Mouse (Mus musculus): ENCODE measurements at regions not wholly inside any gene's neighbourhood (a gene's known extent, or its start where the extent isn't known, plus 50 kb on each side); places are given as distances from the start of the nearest gene placed in this dataset.
A peak's percentile ranks its signal among the peaks of the same experiment; 100 is the strongest.

DNA sequence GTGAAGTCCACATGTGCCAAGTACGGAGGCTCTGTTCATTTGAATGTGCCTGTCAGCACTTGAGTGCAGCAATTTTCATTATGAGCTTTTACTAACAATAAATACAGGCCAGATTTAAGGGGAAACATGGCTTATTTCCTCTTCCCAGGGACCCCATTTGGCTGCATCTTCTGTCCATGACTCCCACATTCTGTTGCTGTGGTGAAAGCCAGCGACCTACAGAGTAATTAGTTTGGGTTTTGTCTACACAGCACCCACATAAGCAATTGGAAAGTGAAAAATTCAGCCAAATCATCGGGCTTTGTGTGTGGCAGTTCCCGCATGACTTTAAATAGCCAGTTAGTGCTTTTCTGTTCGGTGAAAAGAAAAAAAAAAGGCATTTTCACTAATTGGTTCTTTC, 76.7 kb upstream of the Sp4 start:
- H3K9ac ChIP-seq (ENCODE audit: control insufficient read depth, low read depth, low read length, poor library complexity, severe bottlenecking): no peak overlapping the region
- no peaks in the 10 kb centered on the region for H3K27me3 ChIP-seq (ENCODE audit: control insufficient read depth in 1 of 2, insufficient read depth in 2 of 2, low read length in 2 of 2)
- no peaks in the 10 kb centered on the region for H3K79me2 ChIP-seq (ENCODE audit: control insufficient read depth, insufficient read depth, low read length, poor library complexity)
- H3K27ac ChIP-seq (ENCODE audit: control insufficient read depth, low read depth, low read length): no peak overlapping the region
- H3K36me3 ChIP-seq (ENCODE audit: control insufficient read depth in 1 of 2, insufficient read depth in 2 of 2, low read length in 2 of 2): peaks cover 0 to 2% of the 10 kb centered on the region in 2 experiments; a peak in 1 of 4 replicates
- peaks cover 0 to 6% of the 10 kb centered on the region in 2 experiments; a peak in 1 of 4 replicates for H3K4me1 ChIP-seq (ENCODE audit: control insufficient read depth in 1 of 2, insufficient read depth in 2 of 2, low read length in 2 of 2)
- TF ChIP-seq MXI1 (IDR thresholded peaks at IDR 0.05; ENCODE audit: low read depth, low read length) (no peak), USF1 (IDR thresholded peaks at IDR 0.05; ENCODE audit: low read depth, low read length) (no peak), MAZ (IDR thresholded peaks at IDR 0.05; ENCODE audit: low read depth, low read length) (no peak), TAL1 (IDR thresholded peaks at IDR 0.05; ENCODE audit: low read length) (no peak), NELFE (IDR thresholded peaks at IDR 0.05; ENCODE audit: low read depth, low read length) (no peak), MAFK (IDR thresholded peaks at IDR 0.05; ENCODE audit: borderline replicate concordance, low read depth, low read length) (no peak), SIN3A (IDR thresholded peaks at IDR 0.05; ENCODE audit: low read length) (no peak), TCF12 (IDR thresholded peaks at IDR 0.05; ENCODE audit: low read depth, low read length) (no peak), NRF1 (IDR thresholded peaks at IDR 0.05; ENCODE audit: insufficient read depth, low read depth, low read length, poor library complexity, severe bottlenecking) (no peak)
- H3K9me3 ChIP-seq (replicated peaks; ENCODE audit: insufficient read depth, low read length): no peaks in the 10 kb centered on the region
- H3K4me3 ChIP-seq (ENCODE audit: control insufficient read depth in 1 of 2, insufficient read depth in 1 of 2, low read depth in 2 of 2, low read length in 2 of 2): no peak overlapping the region
- peak; percentile 2 for DNase-seq (ENCODE audit: low read depth, low spot score)

DNA sequence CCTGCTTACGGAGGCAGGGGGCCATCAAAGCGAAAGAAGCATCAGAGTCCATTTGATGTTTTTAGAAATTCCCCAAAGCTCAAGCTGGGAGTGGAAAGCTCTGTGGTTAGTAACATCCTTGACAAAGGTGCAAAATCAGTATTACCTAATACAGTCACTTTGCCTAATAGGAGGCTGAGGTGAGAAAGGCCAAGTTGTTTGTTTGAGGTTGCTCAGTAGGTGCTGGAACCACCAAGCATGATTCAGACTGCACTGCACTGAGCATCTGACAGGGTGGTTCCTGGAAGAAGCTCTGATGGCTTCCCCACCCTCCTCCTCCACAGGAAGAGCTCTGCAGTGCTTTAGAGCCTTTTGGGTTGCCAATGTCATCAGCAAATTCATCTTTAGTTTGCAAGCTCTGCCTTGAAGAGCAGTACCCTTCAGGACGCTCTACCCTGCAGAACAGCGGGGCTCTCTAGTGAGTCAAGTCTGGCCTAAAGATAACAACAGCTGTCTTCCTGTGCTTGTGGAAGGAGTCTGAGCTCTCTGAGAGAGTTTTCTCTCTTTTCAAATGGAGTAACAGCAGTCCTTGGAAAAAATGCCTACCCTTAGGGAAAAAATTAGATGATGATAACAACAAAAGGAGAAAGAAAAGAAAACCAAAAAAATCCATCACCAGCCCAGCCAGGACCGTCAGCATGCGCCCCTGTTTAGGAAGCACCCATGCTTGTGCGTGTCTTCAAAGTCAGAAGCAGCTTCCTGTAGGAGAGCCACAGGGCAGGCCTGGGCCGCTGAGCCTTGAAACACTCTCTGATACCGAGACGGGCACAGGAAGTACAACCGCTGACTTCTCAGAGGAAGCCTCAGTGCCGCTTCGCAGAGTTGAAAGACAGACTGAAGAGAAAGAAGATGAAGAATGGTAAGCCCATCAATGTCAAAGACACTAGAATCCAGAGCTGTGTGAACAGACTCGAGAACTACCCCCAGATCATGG, 75.6 kb upstream of the Sp4 start:
- no peak overlapping the region for H3K4me3 ChIP-seq (ENCODE audit: control insufficient read depth in 1 of 2, insufficient read depth in 1 of 2, low read depth in 2 of 2, low read length in 2 of 2)
- peaks cover 0 to 3% of the 10 kb centered on the region in 2 experiments; a peak in 1 of 4 replicates for H3K36me3 ChIP-seq (ENCODE audit: control insufficient read depth in 1 of 2, insufficient read depth in 2 of 2, low read length in 2 of 2)
- no peak overlapping the region for H3K27ac ChIP-seq (ENCODE audit: control insufficient read depth, low read depth, low read length)
- H3K9ac ChIP-seq (ENCODE audit: control insufficient read depth, low read depth, low read length, poor library complexity, severe bottlenecking): no peak overlapping the region
- H3K27me3 ChIP-seq (ENCODE audit: control insufficient read depth in 1 of 2, insufficient read depth in 2 of 2, low read length in 2 of 2): no peaks in the 10 kb centered on the region
- H3K4me1 ChIP-seq (ENCODE audit: control insufficient read depth in 1 of 2, insufficient read depth in 2 of 2, low read length in 2 of 2): peaks cover 0 to 6% of the 10 kb centered on the region in 2 experiments; a peak in 1 of 4 replicates
- no peaks in the 10 kb centered on the region for H3K79me2 ChIP-seq (ENCODE audit: control insufficient read depth, insufficient read depth, low read length, poor library complexity)
- TF ChIP-seq MAZ (IDR thresholded peaks at IDR 0.05; ENCODE audit: low read depth, low read length) (peak; percentile 14; the same call in 1 of the 2 replicates), RCOR1 (IDR thresholded peaks at IDR 0.05; ENCODE audit: low read depth, low read length) (no peak), GATA1 (IDR thresholded peaks at IDR 0.05; ENCODE audit: low read depth, low read length) (peak; percentile 58)
- no peaks in the 10 kb centered on the region for H3K9me3 ChIP-seq (replicated peaks; ENCODE audit: insufficient read depth, low read length)
- peak; percentile 37 for DNase-seq (ENCODE audit: low read depth, low spot score)

DNA sequence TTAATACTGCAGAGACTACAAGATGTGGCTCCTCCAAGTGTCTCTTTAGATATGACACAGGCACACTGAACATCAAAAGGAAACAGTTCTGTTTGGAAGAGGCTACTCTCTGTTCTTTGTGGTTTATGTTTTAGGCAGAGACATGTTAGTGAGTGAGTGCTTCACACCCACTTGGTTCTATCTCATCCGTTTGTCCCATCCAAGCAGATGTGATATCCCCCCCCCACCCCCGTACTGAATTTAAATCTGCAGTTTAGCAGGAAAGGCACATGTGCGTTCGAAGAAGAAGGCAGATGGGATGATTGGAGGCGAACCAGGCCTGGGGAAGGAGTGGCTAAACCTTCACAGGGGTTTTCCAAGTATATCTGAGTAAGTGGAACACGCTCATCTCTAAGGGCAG, 72.0 kb upstream of the Sp4 start:
- DNase-seq (ENCODE audit: low read depth, low spot score): peak; percentile 47
- Histone ChIP-seq H3K27me3 (ENCODE audit: control insufficient read depth in 1 of 2, insufficient read depth in 2 of 2, low read length in 2 of 2) (no peaks in the 10 kb centered on the region), H3K9ac (ENCODE audit: control insufficient read depth, low read depth, low read length, poor library complexity, severe bottlenecking) (no peak overlapping the region), H3K9me3 (replicated peaks; ENCODE audit: insufficient read depth, low read length) (no peaks in the 10 kb centered on the region), H3K36me3 (ENCODE audit: control insufficient read depth in 1 of 2, insufficient read depth in 2 of 2, low read length in 2 of 2) (peaks cover 0 to 3% of the 10 kb centered on the region in 2 experiments; a peak in 1 of 4 replicates), H3K4me3 (ENCODE audit: control insufficient read depth in 1 of 2, insufficient read depth in 1 of 2, low read depth in 2 of 2, low read length in 2 of 2) (no peak overlapping the region), H3K27ac (ENCODE audit: control insufficient read depth, low read depth, low read length) (peak overlapping the region; percentile 13; the same call in 1 of the 2 replicates), H3K4me1 (ENCODE audit: control insufficient read depth in 1 of 2, insufficient read depth in 2 of 2, low read length in 2 of 2) (peaks cover 0 to 6% of the 10 kb centered on the region in 2 experiments; a peak in 1 of 4 replicates), H3K79me2 (ENCODE audit: control insufficient read depth, insufficient read depth, low read length, poor library complexity) (no peaks in the 10 kb centered on the region)
- TF ChIP-seq NRF1 (IDR thresholded peaks at IDR 0.05; ENCODE audit: insufficient read depth, low read depth, low read length, poor library complexity, severe bottlenecking): no peak
- TF ChIP-seq EP300 (IDR thresholded peaks at IDR 0.05; ENCODE audit: low read depth in 1 of 2, low read length in 2 of 2): peak; percentile 45 to 79; a peak in 3 of 4 replicates
- TF ChIP-seq MYB (IDR thresholded peaks at IDR 0.05; ENCODE audit: low read depth, low read length): peak; percentile 42; the same call in 1 of the 2 replicates
- no peak for TF ChIP-seq MEF2A (IDR thresholded peaks at IDR 0.05; ENCODE audit: extremely low read depth, insufficient replicate concordance, low read depth, low read length, poor library complexity, severe bottlenecking)
- 0 out of 2 replicates have a peak, but pooled peaks have one; percentile 10 for TF ChIP-seq GATA1 (IDR thresholded peaks at IDR 0.05; ENCODE audit: low read depth, low read length)
- 0 out of 2 replicates have a peak, but pooled peaks have one; percentile 53 for TF ChIP-seq RCOR1 (IDR thresholded peaks at IDR 0.05; ENCODE audit: low read depth, low read length)
- no peak for TF ChIP-seq SMC3 (IDR thresholded peaks at IDR 0.05; ENCODE audit: low read depth, low read length)
- no peak for TF ChIP-seq HCFC1 (IDR thresholded peaks at IDR 0.05; ENCODE audit: low read depth, low read length)
- TF ChIP-seq UBTF (IDR thresholded peaks at IDR 0.05; ENCODE audit: borderline replicate concordance, insufficient read depth, low read depth, low read length): no peak
- TF ChIP-seq BHLHE40 (IDR thresholded peaks at IDR 0.05; ENCODE audit: borderline replicate concordance, low read depth, low read length): peak; percentile 43; the same call in 1 of the 2 replicates
- TF ChIP-seq MAX (IDR thresholded peaks at IDR 0.05; ENCODE audit: low read length): peak; percentile 61; the same call in 1 of the 2 replicates
- no peak for TF ChIP-seq POLR2AphosphoS2 (IDR thresholded peaks at IDR 0.05; ENCODE audit: low read length)
- TF ChIP-seq ZNF384 (IDR thresholded peaks at IDR 0.05; ENCODE audit: low read depth, low read length): no peak
